Mouse (Mus musculus) neural tube, embryonic 10.5 days (tissue): ENCODE results near the gene Olfr918.

ENCODE experiments used
- DNase-seq: peaks from one replicate; pipeline ENCODE4 v3.0.0-alpha.2; 2017; ENCODE audit warnings: low spot score; ENCODE audit errors: extremely low spot score

Olfr918 gene

GRCm38 (mm10) chr9:38674501-38674900, at the start of gene Olfr918:
TSS of gene Olfr918 (minus strand) at chr9:38674601.
- DNase-seq: no peak

- no peak for DNase-seq
These were observed 49.6 kb upstream of the Olfr918 start for GRCm38 (mm10) chr9:38724044-38724443.

- DNase-seq: no peak
These were observed 44.6 kb upstream of the Olfr918 start for GRCm38 (mm10) chr9:38718927-38719441.

- DNase-seq: no peak
These were observed 43.7 kb upstream of the Olfr918 start, which contains the start of gene Vwa5a for GRCm38 (mm10) chr9:38718102-38718501. TSS of gene Vwa5a (plus strand) at chr9:38718268.

GRCm38 (mm10) chr9:38672887-38673286, 1.5 kb downstream of the Olfr918 start:
- no peak for DNase-seq

DNA sequence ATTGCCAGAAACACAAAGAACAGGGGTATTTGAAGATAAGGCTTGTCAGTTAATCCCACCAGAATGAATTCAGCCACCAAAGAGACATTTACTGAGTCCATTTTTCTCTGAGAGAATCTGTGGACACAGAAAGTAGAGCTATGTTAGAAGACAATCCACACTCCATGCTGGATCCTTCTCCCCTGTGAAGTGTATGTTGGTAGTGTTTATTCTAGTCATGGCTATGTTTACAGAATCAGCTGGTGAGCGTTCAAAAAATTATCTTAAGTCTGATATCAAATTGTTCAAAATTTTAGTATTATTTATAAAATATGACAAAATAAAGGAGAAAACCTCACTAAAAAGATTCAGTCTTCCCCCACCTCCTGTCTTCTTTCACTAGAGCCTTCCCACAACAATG, 8.7 kb downstream of the Olfr918 start, which contains the start of gene Olfr917:
Gene Olfr917 (minus strand): TSS at position 101 of the 400 bp plus-strand sequence.
- DNase-seq: no peak

DNA sequence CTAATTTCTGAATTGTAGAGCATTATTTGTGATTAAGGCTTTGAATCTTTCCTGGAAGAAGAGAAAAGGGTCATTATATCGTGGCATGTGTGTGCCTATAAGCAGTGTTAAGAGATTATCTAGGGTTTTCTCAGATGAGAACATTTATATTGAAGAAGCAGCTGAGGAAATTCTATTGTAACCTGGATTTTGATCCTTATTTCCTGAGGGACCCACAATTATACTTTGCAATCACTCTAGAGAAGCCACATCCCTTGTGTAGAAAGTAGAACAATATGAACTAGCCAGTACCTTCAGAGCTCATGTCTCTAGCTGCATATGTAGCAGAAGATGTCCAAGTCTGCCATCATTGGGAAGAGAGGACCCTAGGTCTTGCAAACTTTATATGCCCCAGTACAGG, 14.6 kb downstream of the Olfr918 start, which contains the start of gene Olfr916:
Gene Olfr916 (minus strand): TSS at position 101 of the 400 bp plus-strand sequence.
- no peak for DNase-seq

- DNase-seq: no peak
These were observed 42.0 kb downstream of the Olfr918 start for GRCm38 (mm10) chr9:38632406-38632805.
